Mouse (Mus musculus) thymus, postnatal 14 days (tissue): ENCODE measurements around the gene Itpr1.
A peak's percentile ranks its signal among the peaks of the same experiment; 100 is the strongest.

Experiments
- DNase-seq: peaks from one replicate; pipeline ENCODE4 v3.0.0; 2021

Gene Itpr1

GRCm38 (mm10) chr6:108477602-108478001 lies 264.7 kb downstream of the Itpr1 start:
- DNase-seq: no peak

GRCm38 (mm10) chr6:108481190-108481589 lies 268.3 kb downstream of the Itpr1 start:
- DNase-seq: no peak

- no peak for DNase-seq
Observed at GRCm38 (mm10) chr6:108482464-108482863, 269.6 kb downstream of the Itpr1 start.

- no peak for DNase-seq
Observed at GRCm38 (mm10) chr6:108486212-108486992, 273.5 kb downstream of the Itpr1 start.

GRCm38 (mm10) chr6:108487300-108487835 lies 274.5 kb downstream of the Itpr1 start:
- no peak for DNase-seq

GRCm38 (mm10) chr6:108488250-108488649 lies 275.4 kb downstream of the Itpr1 start:
- DNase-seq: peak; percentile 33

GRCm38 (mm10) chr6:108491969-108492368 lies 279.1 kb downstream of the Itpr1 start:
- no peak for DNase-seq

- DNase-seq: no peak
Observed at GRCm38 (mm10) chr6:108493753-108494152, 280.9 kb downstream of the Itpr1 start.

- no peak for DNase-seq
Observed at GRCm38 (mm10) chr6:108494185-108494804, 281.4 kb downstream of the Itpr1 start.

GRCm38 (mm10) chr6:108494994-108495393 lies 282.1 kb downstream of the Itpr1 start:
- DNase-seq: no peak

- DNase-seq: no peak
Observed at GRCm38 (mm10) chr6:108498070-108498469, 285.2 kb downstream of the Itpr1 start.

GRCm38 (mm10) chr6:108503651-108504050 lies 290.8 kb downstream of the Itpr1 start:
- peak; percentile 33 for DNase-seq

- DNase-seq: no peak
Observed at GRCm38 (mm10) chr6:108504717-108505116, 291.8 kb downstream of the Itpr1 start.

GRCm38 (mm10) chr6:108506161-108506560 lies 293.3 kb downstream of the Itpr1 start:
- no peak for DNase-seq

- peak; percentile 19 for DNase-seq
Observed at GRCm38 (mm10) chr6:108507337-108507736, 294.4 kb downstream of the Itpr1 start.

- no peak for DNase-seq
Observed at GRCm38 (mm10) chr6:108509320-108509719, 296.4 kb downstream of the Itpr1 start.

- no peak for DNase-seq
Observed at GRCm38 (mm10) chr6:108510101-108510500, 297.2 kb downstream of the Itpr1 start.

- no peak for DNase-seq
Observed at GRCm38 (mm10) chr6:108512097-108512496, 299.2 kb downstream of the Itpr1 start.

GRCm38 (mm10) chr6:108512994-108513393 lies 300.1 kb downstream of the Itpr1 start:
- DNase-seq: no peak

- no peak for DNase-seq
Observed at GRCm38 (mm10) chr6:108516248-108516647, 303.4 kb downstream of the Itpr1 start.

GRCm38 (mm10) chr6:108517241-108517981 lies 304.5 kb downstream of the Itpr1 start:
- no peak for DNase-seq

GRCm38 (mm10) chr6:108517986-108518385 lies 305.1 kb downstream of the Itpr1 start:
- DNase-seq: no peak

GRCm38 (mm10) chr6:108518552-108518951 lies 305.7 kb downstream of the Itpr1 start:
- no peak for DNase-seq
